Mouse (Mus musculus) lung, postnatal 0 days (tissue): ENCODE results near the gene Babam2. TPM values are rescaled to one million over a fixed set of nuclear protein-coding genes. Genes with fewer than 3 reads are reported as not detected.
A peak's percentile ranks its signal among the peaks of the same experiment; 100 is the strongest.

ENCODE experiments used
- ATAC-seq: fragments of 200-750 bp; cut with Nextera tagmentation; 2 replicates; pipeline ENCODE4 v1.8.0; 2017; ENCODE audit warnings: moderate library complexity
- DNase-seq: peaks from one replicate; pipeline ENCODE4 v3.0.0-alpha.2; 2016; ENCODE audit warnings: low spot score
- H3K27ac ChIP-seq: fragments of 300-500 bp; sonication (generic); 2 replicates; pipeline ENCODE4 v1.5.1; 2014; ENCODE audit warnings: antibody characterized with exemption, mild to moderate bottlenecking, low read length, mixed read lengths
- H3K27me3 ChIP-seq: fragments of 300-500 bp; sonication (generic); replicated peaks from 2 replicates; pipeline ENCODE4 v1.6.1; 2014; ENCODE audit warnings: low read length, mixed read lengths; ENCODE audit not compliant: insufficient read depth
- H3K36me3 ChIP-seq: fragments of 300-500 bp; sonication (generic); 2 replicates; pipeline ENCODE4 v1.6.1; 2014; ENCODE audit warnings: low read length, mixed read lengths; ENCODE audit not compliant: insufficient read depth
- H3K4me1 ChIP-seq: fragments of 300-500 bp; sonication (generic); 2 replicates; pipeline ENCODE4 v1.6.1; 2014; ENCODE audit warnings: antibody characterized with exemption, low read depth, low read length, mixed read lengths; ENCODE audit not compliant: insufficient read depth
- H3K4me2 ChIP-seq: fragments of 300-500 bp; sonication (generic); replicated peaks from 2 replicates; pipeline ENCODE4 v1.6.1; 2014; ENCODE audit warnings: low read depth, mild to moderate bottlenecking, low read length, moderate library complexity, mixed read lengths
- H3K4me3 ChIP-seq: fragments of 300-500 bp; sonication (generic); 2 replicates; pipeline ENCODE4 v1.5.1; 2014; ENCODE audit warnings: low read depth, low read length
- H3K9ac ChIP-seq: fragments of 300-500 bp; sonication (generic); replicated peaks from 2 replicates; pipeline ENCODE4 v1.6.1; 2014; ENCODE audit warnings: low read depth, mild to moderate bottlenecking
- H3K9me3 ChIP-seq: fragments of 300-500 bp; sonication (generic); 2 replicates; pipeline ENCODE4 v1.6.1; 2016; ENCODE audit warnings: low read length, mixed read lengths
- CTCF ChIP-seq: IDR thresholded peaks from 2 replicates; pipeline ENCODE4 v1.5.1; 2016; ENCODE audit warnings: antibody characterized with exemption, mild to moderate bottlenecking
- EP300 ChIP-seq: IDR thresholded peaks from 2 replicates; pipeline ENCODE4 v1.6.1; 2016; ENCODE audit warnings: antibody characterized with exemption, mild to moderate bottlenecking, control low read depth
- WGBS: fragments of 180-500 bp; shearing (Covaris S2); extraction: QIAGEN DNeasy Blood & Tissue Kit; methylation state at CpG from one replicate; pipeline ENCODE4 v1.1.7; 2014; 5-methylcytosine and 5-hydroxymethylcytosine counted together
- polyA plus RNA-seq: library from polyadenylated mRNA; unstranded; fragments of >200 nt; fragmentation: Nextera tagmentation; extraction: Ambion mirVana; gene quantifications from 2 replicates; pipeline ENCODE4 v1.2.1, GENCODE M21; 2015

Gene Babam2
- polyA plus RNA-seq, 1 experiment from 2014 or later = 39.4 TPM

DNA sequence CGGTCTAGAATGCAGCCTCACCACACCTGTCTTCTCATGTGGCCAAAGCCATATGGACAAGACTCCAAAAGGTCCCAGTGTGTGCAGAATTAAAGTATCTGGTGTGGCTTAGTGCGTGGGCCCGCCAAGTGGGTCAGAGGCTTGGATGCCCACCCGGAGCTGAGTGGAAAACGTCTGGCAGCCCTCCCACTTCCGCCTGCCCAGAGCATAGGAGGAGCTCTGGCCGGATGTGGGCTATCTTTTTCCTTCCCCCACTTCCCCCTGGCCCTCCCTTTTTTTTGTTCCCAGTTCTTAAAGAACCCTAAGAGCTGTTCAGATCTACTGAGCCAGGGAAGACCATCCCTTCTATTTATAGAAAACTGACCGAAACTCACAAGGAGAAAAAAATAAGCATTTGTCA lies 356.0 kb downstream of the Babam2 start:
- Histone ChIP-seq H3K4me3 (no peak overlapping the region), H3K4me2 (no peak overlapping the region), H3K27ac (no peak overlapping the region), H3K4me1 (peaks cover under 1% of the 10 kb centered on the region; the same call in 1 of the 2 replicates), H3K9ac (no peak overlapping the region), H3K9me3 (no peaks in the 10 kb centered on the region), H3K27me3 (no peaks in the 10 kb centered on the region), H3K36me3 (no peaks in the 10 kb centered on the region)
- 51% methylated on average over 8 of the region's 8 CpGs for WGBS
- TF ChIP-seq CTCF (no peak), EP300 (no peak)
- ATAC-seq = no peak
- no peak for DNase-seq

DNA sequence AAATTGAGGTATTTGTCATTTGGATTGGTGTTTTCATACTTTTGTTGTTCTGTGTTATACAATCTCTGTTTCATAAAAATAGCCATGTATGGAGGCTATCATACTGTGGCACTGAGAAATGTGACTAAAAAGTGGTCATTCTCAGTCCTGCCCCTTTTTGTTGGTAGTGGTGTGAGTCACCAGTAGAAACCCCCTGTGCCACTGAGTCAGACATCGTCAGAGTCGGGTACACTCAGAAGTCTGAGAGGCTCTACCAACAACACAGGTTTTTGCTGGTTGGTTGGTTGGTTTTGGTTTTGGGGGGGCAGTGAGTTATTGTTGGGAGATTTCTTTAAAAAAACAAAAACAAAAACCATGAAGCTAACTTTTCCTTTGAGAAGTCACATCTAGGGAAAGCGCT lies 358.2 kb downstream of the Babam2 start:
- ATAC-seq = no peak
- no peak for TF ChIP-seq CTCF
- no peak for TF ChIP-seq EP300
- no peaks in the 10 kb centered on the region for H3K27me3 ChIP-seq
- no peak overlapping the region for H3K4me2 ChIP-seq
- H3K27ac ChIP-seq = no peak overlapping the region
- no peaks in the 10 kb centered on the region for H3K36me3 ChIP-seq
- no peak overlapping the region for H3K9ac ChIP-seq
- 93% methylated on average over 3 of the region's 3 CpGs for WGBS
- H3K9me3 ChIP-seq = no peaks in the 10 kb centered on the region
- no peak for DNase-seq
- peaks cover 10% of the 10 kb centered on the region; the same call in 1 of the 2 replicates for H3K4me1 ChIP-seq
- H3K4me3 ChIP-seq = no peak overlapping the region

- Histone ChIP-seq H3K36me3 (no peaks in the 10 kb centered on the region), H3K4me2 (no peak overlapping the region), H3K9me3 (no peaks in the 10 kb centered on the region), H3K4me1 (peaks cover 10% of the 10 kb centered on the region; the same call in 1 of the 2 replicates), H3K27me3 (no peaks in the 10 kb centered on the region), H3K27ac (no peak overlapping the region), H3K4me3 (no peak overlapping the region), H3K9ac (no peak overlapping the region)
- no peak for TF ChIP-seq EP300
- no peak for TF ChIP-seq CTCF
- no peak for ATAC-seq
- no peak for DNase-seq
- WGBS = 58% methylated on average over 1 of the region's 1 CpGs
Measured at GRCm38 (mm10) chr5:32056126-32056525, 358.6 kb downstream of the Babam2 start.

DNA sequence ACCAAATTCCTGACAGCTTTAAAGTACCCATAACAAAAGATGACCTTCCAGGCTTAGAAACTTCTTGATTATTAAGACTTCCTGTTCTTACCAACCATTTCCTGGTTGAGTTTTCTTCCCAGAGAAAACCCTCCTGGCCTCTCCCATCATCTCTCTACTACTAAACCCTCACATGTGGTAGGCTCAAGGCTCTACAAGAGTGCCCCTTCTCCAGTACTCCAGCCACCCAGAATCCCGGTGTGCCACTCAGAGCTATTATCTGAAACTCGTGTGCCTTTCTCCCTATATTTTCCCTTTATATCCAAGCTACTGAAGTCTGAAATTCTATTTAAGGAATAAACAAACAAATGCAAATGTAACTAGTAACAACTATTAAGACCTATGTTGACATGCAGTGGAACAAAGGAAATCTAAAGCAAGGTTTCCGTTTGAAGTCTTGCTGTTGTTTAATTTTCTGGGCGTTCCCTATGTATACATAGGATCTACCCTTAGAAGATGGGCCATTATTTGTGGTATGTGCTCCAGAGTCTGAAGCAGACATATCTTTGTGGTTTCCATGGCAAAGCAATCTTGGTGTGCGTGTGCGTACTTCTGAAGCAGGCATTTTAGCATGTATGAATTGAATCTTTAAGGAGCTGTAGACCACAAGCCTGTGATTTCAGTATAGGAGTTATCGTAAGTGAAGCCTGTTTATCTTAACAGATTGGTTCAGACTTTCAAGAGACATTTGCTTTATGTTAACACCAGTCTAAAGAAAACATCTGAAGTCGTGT lies 361.2 kb downstream of the Babam2 start:
- peak overlapping the region; percentile 55 for H3K27ac ChIP-seq

DNA sequence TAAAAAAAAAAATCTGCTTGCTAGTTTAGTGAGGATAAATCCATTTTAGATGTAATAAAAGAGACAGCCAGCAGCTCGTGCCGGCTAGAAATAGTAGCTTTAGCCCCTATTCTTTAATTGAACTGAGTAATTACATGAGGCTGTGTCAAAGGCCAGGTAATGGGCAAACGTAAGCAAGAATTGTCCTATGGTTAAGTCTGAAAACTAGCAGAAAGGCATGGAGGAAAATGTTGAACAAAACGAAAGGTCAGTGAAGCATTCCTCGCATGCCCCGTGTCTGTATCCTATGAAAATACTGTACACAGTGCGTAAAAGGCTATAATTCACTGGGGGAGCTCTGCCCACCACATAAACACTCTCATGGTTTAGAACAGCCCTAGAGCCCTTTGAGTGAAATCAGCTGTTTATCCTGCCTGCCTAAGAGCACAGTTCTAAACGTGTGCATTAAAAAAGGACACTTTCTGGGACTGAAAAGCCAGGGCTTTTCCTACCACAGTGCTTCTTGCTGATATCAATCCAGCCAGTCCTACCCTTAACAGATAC lies 361.8 kb downstream of the Babam2 start:
- H3K9ac ChIP-seq = no peak overlapping the region

More for the DNA sequence above, 361.2 kb downstream of the Babam2 start:
- TF ChIP-seq EP300 (peak; percentile 39), CTCF (no peak)
- no peak overlapping the region for H3K4me3 ChIP-seq
- ATAC-seq (peak; percentile 70), DNase-seq (peak; percentile 33)
- H3K4me1 ChIP-seq = peaks cover 10% of the 10 kb centered on the region; the same call in 1 of the 2 replicates
- H3K36me3 ChIP-seq = no peaks in the 10 kb centered on the region
- H3K9me3 ChIP-seq = no peaks in the 10 kb centered on the region
- 18% methylated on average over 8 of the region's 8 CpGs for WGBS
- no peak overlapping the region for H3K4me2 ChIP-seq
- no peak overlapping the region for H3K9ac ChIP-seq
- H3K27me3 ChIP-seq = no peaks in the 10 kb centered on the region

DNA sequence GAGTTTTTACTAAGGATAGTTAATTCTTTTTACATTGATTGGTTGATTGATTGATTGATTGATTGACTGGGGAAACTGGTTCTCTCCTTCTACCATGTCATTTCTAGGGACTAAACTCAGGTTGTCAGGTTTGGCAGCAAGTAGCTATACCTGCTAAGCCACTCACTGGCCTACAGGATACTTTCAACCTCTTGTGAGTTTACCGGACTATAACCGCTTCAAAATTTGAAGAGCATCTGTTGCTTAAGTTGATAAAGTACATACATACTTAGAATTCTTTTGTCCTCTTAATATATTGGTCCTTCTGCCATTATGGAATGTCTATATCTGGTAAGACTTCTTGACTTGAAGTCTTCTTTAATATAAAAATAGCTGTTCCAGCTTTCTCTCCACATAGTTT lies 363.0 kb downstream of the Babam2 start:
- Histone ChIP-seq H3K36me3 (no peaks in the 10 kb centered on the region), H3K4me2 (no peak overlapping the region), H3K9me3 (no peaks in the 10 kb centered on the region), H3K4me3 (no peak overlapping the region), H3K9ac (no peak overlapping the region), H3K4me1 (peaks cover 10% of the 10 kb centered on the region; the same call in 1 of the 2 replicates), H3K27me3 (no peaks in the 10 kb centered on the region), H3K27ac (no peak overlapping the region)
- WGBS = 53% methylated on average over 2 of the region's 2 CpGs
- TF ChIP-seq EP300 (peak; percentile 86), CTCF (no peak)
- peak; percentile 59 for DNase-seq
- peak; percentile 42 for ATAC-seq

More for the DNA sequence above, 361.8 kb downstream of the Babam2 start:
- no peaks in the 10 kb centered on the region for H3K9me3 ChIP-seq
- H3K4me3 ChIP-seq = no peak overlapping the region
- 0 out of 2 replicates have a peak overlapping the region, but pooled peaks have one; percentile 18 for H3K4me2 ChIP-seq
- WGBS = 39% methylated on average over 8 of the region's 8 CpGs
- DNase-seq (peak; percentile 57), ATAC-seq (no peak; the same call in 1 of the 2 replicates)
- no peaks in the 10 kb centered on the region for H3K27me3 ChIP-seq
- H3K27ac ChIP-seq = peak overlapping the region; percentile 55
- peaks cover 10% of the 10 kb centered on the region; the same call in 1 of the 2 replicates for H3K4me1 ChIP-seq
- TF ChIP-seq CTCF = no peak
- TF ChIP-seq EP300 = no peak
- no peaks in the 10 kb centered on the region for H3K36me3 ChIP-seq
